Mouse (Mus musculus) cerebellum, postnatal 25 days (tissue): ENCODE data around the gene Hvcn1.
A peak's percentile ranks its signal among the peaks of the same experiment; 100 is the strongest.
"Not testable (repeated sequence)": the region's sequence is repeated elsewhere in the genome, so short reads cannot be mapped to it uniquely, and the experiment has no call there.

ENCODE experiments used
- DNase-seq, 2 experiments: peaks; one replicate each; pipeline ENCODE4 v3.0.0; 2021; ENCODE audit warnings: mixed read lengths in 2 of 2

Gene Hvcn1

DNA sequence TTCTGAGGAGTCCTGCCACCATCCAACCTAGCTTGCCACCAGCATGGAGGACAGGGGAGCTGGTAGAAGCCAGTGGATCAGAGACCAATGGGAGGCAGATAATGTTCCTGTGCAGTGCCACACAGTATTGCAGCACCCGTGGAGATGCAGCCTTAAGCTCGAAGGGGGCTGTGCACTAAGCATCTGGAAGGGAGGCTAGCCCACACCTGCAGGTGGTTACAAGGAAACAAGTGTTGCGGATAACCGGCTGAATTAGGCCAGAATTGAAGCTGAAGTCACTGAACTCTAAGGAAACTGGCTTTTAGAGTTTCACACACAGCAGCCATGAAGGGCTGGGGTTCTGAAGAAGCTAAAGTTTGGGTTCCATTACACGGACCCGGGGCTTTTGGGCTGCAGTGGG, 2.3 kb downstream of the Hvcn1 start:
- DNase-seq: no peak

- peak in 1 of 2 experiments; percentile 21 for DNase-seq
These were observed 3.2 kb downstream of the Hvcn1 start for GRCm38 (mm10) chr5:122209591-122210368.

- DNase-seq: no peak
These were observed 4.3 kb downstream of the Hvcn1 start for GRCm38 (mm10) chr5:122210890-122211289.

DNA sequence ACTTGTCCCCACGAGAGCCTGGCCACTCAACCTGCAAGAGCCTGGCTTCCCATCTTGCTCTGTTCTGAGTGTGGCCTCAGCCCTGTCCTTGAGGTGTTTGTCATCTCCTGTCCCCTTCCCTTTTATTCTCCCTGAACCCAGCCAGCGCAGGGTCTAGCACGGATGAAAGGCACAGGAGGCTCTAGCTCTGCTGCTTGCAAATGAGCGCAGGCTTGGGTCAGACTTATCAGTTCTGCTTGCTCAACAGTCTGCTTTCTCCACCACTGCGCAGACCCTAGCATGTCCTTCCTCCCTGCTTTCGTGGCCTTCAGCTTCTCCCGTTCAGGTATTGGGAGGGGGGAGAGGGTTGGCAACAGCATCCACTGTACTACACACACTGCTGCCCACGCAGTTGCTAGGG, 5.5 kb downstream of the Hvcn1 start:
- no peak for DNase-seq

- DNase-seq: not testable (repeated sequence)
These were observed 6.2 kb downstream of the Hvcn1 start for GRCm38 (mm10) chr5:122212820-122213219.

- DNase-seq: no peak
These were observed 7.3 kb downstream of the Hvcn1 start for GRCm38 (mm10) chr5:122213861-122214260.

DNA sequence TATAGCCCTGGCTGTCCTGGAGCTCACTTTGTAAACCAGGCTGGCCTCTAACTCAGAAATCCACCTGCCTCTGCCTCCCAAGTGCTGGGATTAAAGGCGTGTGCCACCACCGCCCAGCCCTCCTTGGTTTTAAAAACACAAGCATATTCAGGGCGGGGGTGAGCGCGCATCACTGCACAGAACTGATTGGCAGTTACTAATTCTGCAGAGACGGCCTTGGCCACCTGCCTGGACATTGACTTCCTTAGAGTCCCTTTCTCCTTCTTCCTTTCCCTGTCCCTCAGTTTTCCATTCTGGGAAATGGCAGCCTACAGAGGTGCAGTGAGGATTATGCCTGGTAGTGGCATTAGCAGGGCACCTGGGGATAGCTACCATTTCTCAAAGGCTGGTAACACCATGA, 11.0 kb downstream of the Hvcn1 start:
- DNase-seq: no peak

DNA sequence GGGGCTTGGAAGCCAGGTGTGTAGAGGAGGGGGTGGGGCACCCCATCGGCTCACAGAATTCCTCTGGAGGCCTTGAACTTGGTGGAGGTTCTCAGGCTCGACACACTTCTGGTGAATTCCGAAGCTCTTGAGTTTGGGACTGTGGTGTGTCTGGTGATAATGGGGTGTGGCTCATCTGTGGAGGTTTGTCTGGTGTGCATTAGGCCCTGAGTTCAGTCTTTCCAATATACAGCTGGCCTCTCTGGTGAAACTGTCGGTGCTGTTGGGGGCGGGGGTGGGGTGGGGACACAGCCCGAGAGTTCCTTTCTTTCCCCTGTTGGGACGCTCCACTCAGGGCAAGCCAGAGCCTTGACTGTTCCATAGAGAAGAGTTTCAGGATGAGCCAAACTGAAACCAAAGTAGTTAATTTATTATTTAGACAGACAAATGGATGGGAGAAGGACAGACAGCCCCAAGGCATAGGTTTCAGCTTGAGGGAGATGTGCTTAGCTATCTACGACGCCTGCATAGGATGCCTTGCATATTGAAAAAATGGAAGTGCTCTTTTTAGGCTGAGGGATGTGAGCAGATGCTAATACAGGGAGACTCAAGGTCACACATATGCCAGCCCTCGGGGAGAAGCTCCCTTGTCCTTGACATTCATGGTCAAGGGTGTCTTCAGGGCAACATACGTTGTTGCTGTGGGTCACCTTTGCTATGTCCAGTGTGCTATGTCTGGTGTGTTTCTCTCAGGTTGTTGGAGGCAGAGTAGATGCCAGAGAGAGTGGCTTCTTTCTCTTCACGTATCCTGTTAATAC, 11.7 kb downstream of the Hvcn1 start:
- DNase-seq: no peak

DNA sequence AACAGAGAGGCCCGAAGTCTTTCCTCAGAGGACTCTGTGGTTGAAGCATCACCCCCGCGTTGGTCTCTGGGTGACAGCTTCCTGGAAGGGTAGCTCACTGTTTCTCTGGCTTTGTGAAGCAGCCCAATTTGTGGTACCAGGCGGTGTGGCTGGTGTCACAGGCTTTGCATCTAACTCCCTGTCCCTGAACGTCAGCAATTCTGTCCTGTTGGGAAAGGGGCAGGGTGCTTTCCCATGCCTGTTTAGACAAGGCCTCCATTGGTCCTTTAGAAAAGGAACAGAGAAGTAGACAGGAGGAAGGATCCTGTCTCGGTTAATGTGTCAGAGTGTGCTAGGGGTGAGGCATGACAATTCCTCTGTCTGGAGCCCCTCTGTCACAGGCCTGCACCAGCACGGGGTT, 12.3 kb downstream of the Hvcn1 start:
- DNase-seq: no peak

DNA sequence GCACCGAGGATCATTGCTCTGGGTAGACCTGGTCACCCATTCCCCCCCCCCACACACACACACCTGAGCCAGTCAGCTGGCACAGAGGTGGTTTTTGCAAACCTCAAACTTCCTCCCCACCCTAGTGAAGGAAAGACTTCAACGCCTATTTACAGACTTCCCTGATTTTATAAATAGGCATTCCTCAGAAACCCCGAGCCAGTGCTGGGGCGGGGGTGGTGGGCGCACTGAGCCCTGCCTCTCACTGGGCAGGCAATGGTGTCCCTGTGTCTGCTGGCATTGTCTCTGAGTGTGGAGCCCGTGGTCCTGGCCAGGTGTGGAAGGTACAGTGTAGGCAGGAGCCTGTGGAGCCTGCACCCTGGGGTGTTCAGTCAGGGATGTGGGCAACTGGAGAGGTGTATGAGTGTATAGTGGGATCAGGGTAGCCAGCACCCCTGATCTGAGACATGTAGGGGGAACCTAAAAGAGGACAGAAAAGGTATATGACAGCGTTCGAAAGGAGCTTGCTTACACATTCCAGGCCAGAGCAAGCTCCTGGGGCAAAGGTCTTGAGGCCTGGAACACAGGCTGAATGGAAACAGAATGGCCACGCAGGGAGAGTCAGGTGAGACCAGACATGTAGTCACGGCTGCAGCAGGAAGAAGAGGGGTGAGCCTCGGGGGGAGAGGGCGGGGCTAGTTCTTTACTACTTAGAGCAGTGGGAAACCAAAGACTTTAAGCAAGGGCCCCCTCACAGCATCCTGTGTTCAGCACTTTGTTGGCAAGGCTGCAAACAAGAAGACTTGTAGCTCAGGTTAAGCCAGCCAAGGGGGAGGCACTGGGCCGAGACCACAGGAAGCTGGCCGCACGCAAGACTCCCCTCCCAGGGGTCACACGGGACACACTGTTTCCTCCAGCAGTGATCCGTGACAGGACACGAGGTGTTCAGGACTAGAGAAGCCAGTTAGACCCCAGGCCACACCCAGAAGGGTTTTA, 13.3 kb downstream of the Hvcn1 start:
- no peak for DNase-seq

- no peak for DNase-seq
These were observed 14.5 kb downstream of the Hvcn1 start for GRCm38 (mm10) chr5:122221085-122221484.

DNA sequence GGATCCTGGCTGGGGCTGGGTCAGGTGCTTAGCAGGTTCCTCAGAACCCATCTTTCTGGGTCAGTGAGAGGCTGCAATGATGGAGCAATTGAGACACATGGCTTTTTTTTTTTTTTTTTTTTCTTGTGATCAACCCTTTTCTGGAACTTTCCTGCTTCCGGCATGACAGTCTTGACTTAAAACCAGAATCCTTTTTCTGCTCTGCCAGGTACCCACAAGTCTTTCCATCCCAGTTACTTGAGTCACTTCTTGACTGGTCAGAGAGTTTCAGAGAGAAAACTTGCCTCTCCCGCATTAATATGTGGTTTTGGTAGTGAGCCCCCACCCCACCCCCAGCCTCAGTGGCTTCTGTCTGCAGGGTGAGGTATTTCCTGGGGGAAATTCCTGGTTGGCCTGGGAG, 17.7 kb downstream of the Hvcn1 start:
- no peak for DNase-seq

GRCm38 (mm10) chr5:122228271-122228765, 21.7 kb downstream of the Hvcn1 start:
- DNase-seq: no peak

DNA sequence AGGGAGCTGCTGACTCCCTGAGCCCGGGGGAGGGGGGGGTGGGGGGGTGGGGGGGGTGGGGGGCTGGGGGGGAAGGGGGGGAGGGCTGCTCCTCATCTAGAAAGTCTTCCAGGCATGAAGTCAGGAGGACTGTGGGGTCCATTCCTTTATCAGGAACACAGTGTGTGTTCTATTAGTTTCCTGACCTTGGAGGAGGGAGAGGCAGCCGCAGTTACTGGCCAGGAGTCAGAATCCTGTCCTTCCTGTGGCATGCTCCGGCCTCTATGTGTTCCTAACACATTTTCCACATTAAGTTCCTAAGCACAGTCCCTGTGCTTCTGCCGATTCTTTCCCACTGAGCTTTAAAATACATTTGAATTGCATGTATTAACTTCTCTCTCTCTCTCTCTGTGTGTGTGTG, 22.2 kb downstream of the Hvcn1 start:
- no peak for DNase-seq

DNA sequence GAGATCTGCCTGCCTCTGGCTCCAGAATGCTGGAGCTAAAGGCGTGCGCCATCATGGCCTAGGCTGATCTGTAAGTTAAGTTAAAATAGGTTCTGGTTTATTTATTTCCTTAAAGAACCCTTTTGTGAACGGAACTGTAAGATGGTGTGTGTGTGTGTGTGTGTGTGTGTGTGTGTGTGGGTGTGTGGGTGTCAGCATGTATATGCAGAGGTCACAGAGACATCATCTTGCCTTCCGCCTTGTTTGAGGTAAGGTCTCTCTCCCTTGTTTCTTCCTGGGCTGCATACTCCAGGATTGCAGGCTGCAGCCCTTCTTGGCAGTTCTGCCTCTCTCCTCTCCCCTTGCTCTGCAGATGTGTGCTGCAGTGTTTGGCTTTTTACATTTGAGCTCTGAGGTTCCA, 24.2 kb downstream of the Hvcn1 start:
- no peak for DNase-seq

DNA sequence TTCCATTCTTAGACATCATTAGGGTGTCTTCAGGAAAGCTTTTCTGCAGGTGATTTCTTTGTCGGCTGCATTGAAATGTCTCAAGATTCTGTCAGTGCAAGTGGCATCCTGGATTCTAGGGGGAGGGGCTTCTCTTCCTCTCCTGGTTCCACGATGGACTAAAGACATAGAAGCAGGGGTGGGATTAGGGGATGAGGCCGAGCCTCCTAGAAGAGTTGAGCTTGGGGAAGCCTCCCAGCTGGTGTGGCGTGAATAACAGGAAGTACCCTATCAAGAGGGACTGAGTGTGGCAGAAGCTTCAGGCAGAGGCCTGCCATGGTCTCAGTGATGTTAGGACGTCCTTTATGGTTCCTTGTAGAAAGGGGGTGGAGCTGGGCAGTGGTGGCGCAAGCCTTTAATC, 24.8 kb downstream of the Hvcn1 start:
- no peak for DNase-seq

DNA sequence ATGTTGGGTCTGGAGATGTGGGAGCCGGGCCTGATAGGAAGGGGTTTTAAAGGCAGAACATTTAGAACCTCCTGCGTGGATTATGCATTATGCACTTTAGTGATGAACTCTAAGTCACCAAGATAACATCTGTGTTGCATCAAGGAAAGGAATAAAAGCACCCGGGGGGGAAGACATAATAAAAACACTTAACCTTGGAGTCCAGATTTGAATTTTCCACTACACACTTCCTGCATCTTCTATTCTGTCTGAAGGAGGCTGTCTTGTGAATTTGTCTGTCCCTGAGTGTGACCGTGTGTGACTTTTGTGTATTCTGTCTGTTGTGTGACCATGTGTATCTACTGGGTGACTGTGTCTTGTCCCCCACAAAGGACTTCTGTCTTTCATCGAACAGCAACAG, 25.4 kb downstream of the Hvcn1 start:
- DNase-seq: no peak

DNA sequence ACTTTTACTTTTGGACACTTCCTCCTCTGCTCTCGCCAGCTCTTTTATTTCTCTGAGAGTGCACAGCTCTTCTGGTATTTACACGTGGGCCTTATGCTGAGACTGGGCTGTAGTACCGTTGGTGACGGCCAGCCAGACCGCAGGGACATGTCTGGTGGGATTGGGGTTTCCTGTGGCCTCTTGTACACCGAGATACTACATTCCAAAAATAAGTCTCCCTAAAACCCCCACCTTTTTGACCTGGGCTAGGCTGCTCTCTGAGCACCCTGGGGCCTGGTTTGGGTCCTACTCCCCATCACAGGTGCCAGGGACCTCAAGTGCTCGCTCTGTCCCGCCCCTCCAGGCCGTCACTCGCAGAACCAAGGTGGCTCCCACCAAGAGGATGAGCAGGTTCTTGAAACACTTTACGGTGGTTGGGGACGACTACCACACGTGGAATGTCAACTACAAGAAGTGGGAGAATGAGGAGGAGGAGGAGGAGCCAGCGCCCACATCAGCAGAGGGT, 26.5 kb downstream of the Hvcn1 start:
- no peak for DNase-seq

DNA sequence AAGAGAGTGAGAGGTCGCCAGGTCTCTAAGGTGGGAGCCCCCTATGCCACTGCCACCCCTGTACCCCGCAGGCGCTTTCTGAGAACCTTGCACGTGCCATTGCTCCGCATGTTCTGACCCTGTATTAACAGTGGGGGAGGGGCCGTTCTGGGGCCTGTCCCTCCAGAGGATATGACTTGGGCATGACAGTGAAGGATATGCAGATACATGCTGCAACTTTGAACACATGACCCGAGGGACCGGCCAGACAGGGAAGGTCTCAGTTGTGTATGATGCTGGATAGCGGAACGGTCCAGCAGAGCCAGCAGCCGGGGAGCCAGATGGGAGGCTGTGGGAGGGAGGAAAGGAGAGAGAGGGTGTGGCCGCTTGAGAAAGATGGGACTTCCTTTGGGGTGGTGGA, 27.1 kb downstream of the Hvcn1 start:
- DNase-seq: no peak

DNA sequence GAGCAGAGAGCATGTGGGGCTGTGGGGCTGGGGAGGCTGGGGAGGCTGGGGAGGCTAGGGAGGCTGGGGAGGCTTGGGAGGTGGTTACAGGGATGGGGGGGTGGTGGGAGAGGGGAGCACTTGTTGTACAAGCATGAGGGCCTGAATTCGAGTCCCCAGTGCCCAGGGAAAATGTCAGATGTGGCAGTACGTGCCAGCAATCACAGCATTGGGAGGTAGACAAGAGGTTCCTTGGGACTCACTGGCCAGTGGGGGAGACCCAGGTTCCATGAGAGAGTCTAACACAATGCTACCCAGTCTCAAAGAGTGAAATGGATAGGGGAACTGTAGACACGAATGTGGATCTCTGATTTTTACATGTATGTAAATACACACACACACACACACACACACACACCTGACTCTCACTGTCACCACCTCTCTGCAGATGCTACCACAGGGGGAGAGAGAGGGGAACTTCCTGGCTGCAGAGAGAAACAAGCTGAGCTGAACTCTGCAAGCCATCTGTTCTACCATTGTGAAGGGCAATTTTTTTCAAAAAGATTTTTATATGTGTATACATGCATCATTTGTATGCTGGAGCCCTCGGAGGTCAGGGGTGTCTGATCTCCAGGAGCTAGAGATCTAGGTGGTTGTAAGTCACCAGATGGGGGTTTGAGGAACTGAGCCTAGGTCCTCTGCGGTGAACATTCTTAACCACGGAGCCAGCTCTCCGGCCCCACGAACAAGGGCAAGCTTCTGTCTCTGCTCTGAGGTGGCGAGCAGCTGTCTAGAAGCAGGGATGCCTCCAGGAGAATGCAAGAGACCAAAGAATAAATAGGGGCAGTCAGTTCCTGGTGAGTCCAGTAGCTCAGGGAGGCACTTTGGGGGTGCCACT, 28.0 kb downstream of the Hvcn1 start:
- peak; percentile 32 to 40 for DNase-seq

DNA sequence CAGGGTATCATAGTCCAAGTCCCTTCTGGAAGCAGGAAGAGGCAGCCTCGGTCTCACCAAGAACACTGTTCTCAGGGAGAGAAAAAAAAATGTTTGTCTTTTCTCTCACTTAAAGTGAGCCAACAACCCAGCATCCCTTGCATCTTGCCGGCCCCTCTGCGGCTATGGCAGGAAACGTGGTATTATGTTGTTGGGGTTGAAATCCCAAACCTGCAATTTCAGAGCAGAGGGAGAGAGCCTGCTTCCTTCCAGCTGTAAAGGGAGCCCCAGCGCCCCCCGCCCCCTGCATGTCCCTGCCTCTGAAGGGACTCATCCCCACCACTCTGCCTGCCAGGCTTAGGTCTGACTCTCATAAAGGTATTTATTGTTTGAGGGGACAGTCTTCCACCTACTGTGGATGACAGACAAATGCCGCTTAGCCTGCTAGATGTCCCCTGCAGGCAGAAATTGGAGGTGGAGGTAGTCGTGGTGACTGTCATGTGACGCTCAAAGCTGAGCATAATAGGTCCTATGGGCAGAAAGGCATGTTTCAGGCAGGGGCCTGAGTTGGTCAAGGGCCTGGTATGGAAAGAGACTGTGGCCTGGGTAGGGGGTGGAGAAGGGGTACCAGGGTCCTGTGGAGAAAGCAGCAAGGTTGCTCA, 28.7 kb downstream of the Hvcn1 start:
- DNase-seq: no peak
